Mouse (Mus musculus): ENCODE results near the gene Hnrnpd. TPM values are rescaled to one million over a fixed set of nuclear protein-coding genes. Genes with fewer than 3 reads are reported as not detected.
A peak's percentile ranks its signal among the peaks of the same experiment; 100 is the strongest.

Hnrnpd gene
- polyA plus RNA-seq, 1 experiment from 2014 or later: 161 TPM

GRCm38 (mm10) chr5:99958666-99959065, 20.1 kb downstream of the Hnrnpd start:
- no peaks in the 10 kb centered on the region for H3K27me3 ChIP-seq
- H3K4me2 ChIP-seq: no peak overlapping the region
- WGBS: 94% methylated on average over 1 of the region's 1 CpGs
- no peak overlapping the region for H3K27ac ChIP-seq (replicated peaks)
- H3K9me3 ChIP-seq: no peaks in the 10 kb centered on the region
- no peak overlapping the region for H3K4me3 ChIP-seq
- ATAC-seq (ENCODE audit: low FRiP score, low read depth): no peak
- H3K4me1 ChIP-seq (replicated peaks): no peaks in the 10 kb centered on the region
- peaks cover 43% of the 10 kb centered on the region for H3K36me3 ChIP-seq
- no peak overlapping the region for H3K9ac ChIP-seq

GRCm38 (mm10) chr5:99953883-99954282, 24.9 kb downstream of the Hnrnpd start:
- no peak for ATAC-seq (ENCODE audit: low FRiP score, low read depth)
- Histone ChIP-seq H3K9me3 (no peaks in the 10 kb centered on the region), H3K9ac (no peak overlapping the region), H3K4me3 (no peak overlapping the region), H3K4me1 (replicated peaks) (no peaks in the 10 kb centered on the region), H3K27me3 (no peaks in the 10 kb centered on the region), H3K36me3 (peaks cover 10% of the 10 kb centered on the region), H3K4me2 (no peak overlapping the region), H3K27ac (replicated peaks) (no peak overlapping the region)
- 3% methylated on average over 1 of the region's 1 CpGs for WGBS

GRCm38 (mm10) chr5:99952513-99952912, 26.2 kb downstream of the Hnrnpd start:
- 78% methylated on average over 5 of the region's 5 CpGs for WGBS
- Histone ChIP-seq H3K4me1 (replicated peaks) (no peaks in the 10 kb centered on the region), H3K9ac (no peak overlapping the region), H3K4me2 (no peak overlapping the region), H3K4me3 (no peak overlapping the region), H3K27me3 (no peaks in the 10 kb centered on the region), H3K9me3 (no peaks in the 10 kb centered on the region), H3K36me3 (peaks cover 3% of the 10 kb centered on the region), H3K27ac (replicated peaks) (no peak overlapping the region)
- 0 out of 2 replicates have a peak, but pooled peaks have one; percentile 44 for ATAC-seq (ENCODE audit: low FRiP score, low read depth)

- Histone ChIP-seq H3K9me3 (no peaks in the 10 kb centered on the region), H3K36me3 (peaks cover 3% of the 10 kb centered on the region; the same call in 1 of the 2 replicates), H3K9ac (no peak overlapping the region), H3K27me3 (no peaks in the 10 kb centered on the region), H3K4me3 (no peak overlapping the region), H3K4me2 (no peak overlapping the region), H3K27ac (replicated peaks) (no peak overlapping the region), H3K4me1 (replicated peaks) (no peaks in the 10 kb centered on the region)
- WGBS: 37% methylated on average over 10 of the region's 10 CpGs
- ATAC-seq (ENCODE audit: low FRiP score, low read depth): no peak
Observed at GRCm38 (mm10) chr5:99941776-99942502, 36.8 kb downstream of the Hnrnpd start.

- WGBS: 79% methylated on average over 10 of the region's 10 CpGs
- no peak for ATAC-seq (ENCODE audit: low FRiP score, low read depth)
Observed at GRCm38 (mm10) chr5:99941273-99941672, 37.5 kb downstream of the Hnrnpd start.

GRCm38 (mm10) chr5:99939440-99939839, 39.3 kb downstream of the Hnrnpd start:
- WGBS: 68% methylated on average over 3 of the region's 3 CpGs
- ATAC-seq (ENCODE audit: low FRiP score, low read depth): peak; percentile 38; the same call in 1 of the 2 replicates
- Histone ChIP-seq H3K4me1 (replicated peaks) (no peaks in the 10 kb centered on the region), H3K27ac (replicated peaks) (no peak overlapping the region), H3K9me3 (no peaks in the 10 kb centered on the region), H3K9ac (no peak overlapping the region), H3K36me3 (no peaks in the 10 kb centered on the region), H3K4me2 (no peak overlapping the region), H3K4me3 (no peak overlapping the region), H3K27me3 (no peaks in the 10 kb centered on the region)

More at GRCm38 (mm10) chr5:99941273-99941672, 37.5 kb downstream of the Hnrnpd start:
- Histone ChIP-seq H3K36me3 (peaks cover 3% of the 10 kb centered on the region; the same call in 1 of the 2 replicates), H3K4me2 (no peak overlapping the region), H3K27me3 (no peaks in the 10 kb centered on the region), H3K9ac (no peak overlapping the region), H3K9me3 (no peaks in the 10 kb centered on the region), H3K27ac (replicated peaks) (no peak overlapping the region), H3K4me3 (no peak overlapping the region), H3K4me1 (replicated peaks) (no peaks in the 10 kb centered on the region)

- WGBS: 91% methylated on average over 6 of the region's 6 CpGs
- Histone ChIP-seq H3K27ac (replicated peaks) (no peak overlapping the region), H3K9me3 (no peaks in the 10 kb centered on the region)
Observed at GRCm38 (mm10) chr5:99931910-99932309, 46.8 kb downstream of the Hnrnpd start.

GRCm38 (mm10) chr5:99927951-99928350, 50.8 kb downstream of the Hnrnpd start:
- Histone ChIP-seq H3K4me3 (no peak overlapping the region), H3K27me3 (no peaks in the 10 kb centered on the region), H3K4me1 (replicated peaks) (no peaks in the 10 kb centered on the region), H3K4me2 (no peak overlapping the region), H3K9me3 (no peaks in the 10 kb centered on the region), H3K27ac (replicated peaks) (no peak overlapping the region), H3K36me3 (no peaks in the 10 kb centered on the region), H3K9ac (no peak overlapping the region)
- 54% methylated on average over 4 of the region's 4 CpGs for WGBS
- ATAC-seq (ENCODE audit: low FRiP score, low read depth): no peak

More at GRCm38 (mm10) chr5:99931910-99932309, 46.8 kb downstream of the Hnrnpd start:
- no peak for ATAC-seq (ENCODE audit: low FRiP score, low read depth)
- Histone ChIP-seq H3K9ac (no peak overlapping the region), H3K4me2 (no peak overlapping the region), H3K4me1 (replicated peaks) (no peaks in the 10 kb centered on the region), H3K27me3 (no peaks in the 10 kb centered on the region), H3K36me3 (no peaks in the 10 kb centered on the region), H3K4me3 (no peak overlapping the region)

- Histone ChIP-seq H3K27me3 (no peaks in the 10 kb centered on the region), H3K4me2 (no peak overlapping the region), H3K9me3 (no peaks in the 10 kb centered on the region), H3K4me3 (no peak overlapping the region), H3K4me1 (replicated peaks) (no peaks in the 10 kb centered on the region), H3K27ac (replicated peaks) (no peak overlapping the region), H3K9ac (no peak overlapping the region), H3K36me3 (no peaks in the 10 kb centered on the region)
- 72% methylated on average over 8 of the region's 8 CpGs for WGBS
- ATAC-seq (ENCODE audit: low FRiP score, low read depth): no peak
Observed at GRCm38 (mm10) chr5:99922033-99922432, 56.7 kb downstream of the Hnrnpd start.

- Histone ChIP-seq H3K9ac (no peak overlapping the region), H3K36me3 (no peaks in the 10 kb centered on the region), H3K4me1 (replicated peaks) (no peaks in the 10 kb centered on the region), H3K27ac (replicated peaks) (no peak overlapping the region), H3K9me3 (no peaks in the 10 kb centered on the region), H3K4me3 (no peak overlapping the region), H3K4me2 (no peak overlapping the region), H3K27me3 (no peaks in the 10 kb centered on the region)
- ATAC-seq (ENCODE audit: low FRiP score, low read depth): no peak
- 53% methylated on average over 7 of the region's 7 CpGs for WGBS
Observed at GRCm38 (mm10) chr5:99915494-99915893, 63.2 kb downstream of the Hnrnpd start.

GRCm38 (mm10) chr5:99906181-99906956, 72.4 kb downstream of the Hnrnpd start, which contains the start of gene Vamp9:
TSS of gene Vamp9 (plus strand) at chr5:99906254.
- ATAC-seq (ENCODE audit: low FRiP score, low read depth): peak; percentile 99
- WGBS: 5% methylated on average over 49 of the region's 49 CpGs

More at GRCm38 (mm10) chr5:99906181-99906956, 72.4 kb downstream of the Hnrnpd start, which contains the start of gene Vamp9:
- Histone ChIP-seq H3K9me3 (no peaks in the 10 kb centered on the region), H3K4me2 (peak within 1 kb of the TSS; percentile 76), H3K36me3 (no peaks in the 10 kb centered on the region), H3K27ac (replicated peaks) (peak within 1 kb of the TSS; percentile 93), H3K9ac (peak within 1 kb of the TSS; percentile 81), H3K27me3 (no peaks in the 10 kb centered on the region), H3K4me3 (peak within 1 kb of the TSS; percentile 84), H3K4me1 (replicated peaks) (peaks cover 3% of the 10 kb centered on the region)
